Mouse (Mus musculus) testis, postnatal 10 days (tissue): ENCODE results near the gene Rnf128.

Source experiments
- DNase-seq: peaks from one replicate; pipeline ENCODE4 v3.0.0; 2021; ENCODE audit warnings: low spot score

Rnf128 gene

GRCm38 (mm10) chrX:139622071-139622470 is 59.0 kb downstream of the Rnf128 start:
- no peak for DNase-seq

DNA sequence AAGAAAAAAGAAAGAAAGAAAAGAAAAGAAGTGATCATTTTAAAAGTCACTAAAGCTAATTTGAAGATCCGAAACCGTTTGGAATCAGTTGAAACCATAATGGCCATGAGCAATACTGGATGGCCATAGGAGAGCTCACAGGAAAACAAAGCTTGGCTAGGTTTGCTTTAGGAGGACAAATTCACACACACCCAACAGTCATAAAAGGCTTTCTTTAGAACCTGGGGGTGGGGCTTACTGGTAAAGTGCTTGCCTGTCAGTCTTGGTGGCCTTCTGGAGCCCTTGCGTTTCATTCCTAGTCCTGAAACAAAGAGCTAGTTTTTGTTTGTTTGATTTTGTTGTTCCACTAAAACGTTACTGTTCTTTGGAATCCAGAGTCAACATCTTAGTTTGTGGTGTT is 71.6 kb downstream of the Rnf128 start:
- no peak for DNase-seq

DNA sequence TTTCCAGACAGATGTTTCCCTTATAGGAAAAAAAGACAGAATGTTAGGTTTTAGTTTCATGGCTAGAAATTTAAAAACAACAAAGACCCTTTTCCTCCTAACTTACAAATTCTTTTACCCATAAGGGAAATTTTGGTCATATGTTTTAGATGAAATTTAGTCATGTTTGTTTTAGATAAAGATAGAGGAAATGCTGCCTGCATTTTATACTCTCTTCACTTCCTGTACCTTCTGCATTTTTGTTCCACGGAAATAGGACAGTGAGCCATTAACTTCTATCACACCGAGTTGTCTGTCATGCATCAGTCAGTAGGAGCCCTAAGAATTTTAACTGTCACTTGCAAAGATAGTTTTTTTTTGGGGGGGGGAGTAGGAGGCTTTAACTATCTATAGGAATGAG is 76.6 kb downstream of the Rnf128 start:
- no peak for DNase-seq

- DNase-seq: no peak
Measured at GRCm38 (mm10) chrX:139640418-139640817, 77.3 kb downstream of the Rnf128 start.

GRCm38 (mm10) chrX:139652226-139652625 is 89.1 kb downstream of the Rnf128 start:
- no peak for DNase-seq

- no peak for DNase-seq
Measured at GRCm38 (mm10) chrX:139653292-139653691, 90.2 kb downstream of the Rnf128 start.

GRCm38 (mm10) chrX:139654350-139655063 is 91.4 kb downstream of the Rnf128 start:
- no peak for DNase-seq

- no peak for DNase-seq
Measured at GRCm38 (mm10) chrX:139662111-139662510, 99.0 kb downstream of the Rnf128 start.

GRCm38 (mm10) chrX:139665829-139666228 is 102.7 kb downstream of the Rnf128 start:
- no peak for DNase-seq

GRCm38 (mm10) chrX:139684410-139684774 is 121.3 kb downstream of the Rnf128 start:
- no peak for DNase-seq

GRCm38 (mm10) chrX:139684775-139685695 is 121.9 kb downstream of the Rnf128 start, which contains the start of gene Tbc1d8b:
Tbc1d8b (plus strand) TSS chrX:139684996.
- peak; percentile 79 for DNase-seq

DNA sequence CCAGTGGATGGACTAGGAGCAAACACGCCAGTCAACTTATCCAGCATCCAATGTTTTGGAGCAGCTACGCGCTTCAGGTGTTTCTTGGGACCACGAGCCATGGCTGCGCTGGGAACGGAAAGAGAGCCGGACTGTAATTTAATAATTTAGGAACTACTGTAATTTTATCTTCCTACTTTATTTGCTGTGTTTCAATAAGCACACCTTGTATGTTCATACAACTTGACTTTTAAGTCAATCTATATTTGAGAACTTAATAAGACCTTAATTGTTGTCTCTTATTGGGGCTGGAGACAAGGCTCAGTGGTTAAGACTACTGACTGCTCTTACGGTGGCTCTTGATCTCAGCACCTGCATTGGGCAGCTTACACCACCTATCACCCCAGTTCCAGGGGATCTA is 151.3 kb downstream of the Rnf128 start, which contains the start of gene Gm15013:
Gene Gm15013 (minus strand): TSS at position 101 of the 400 bp plus-strand sequence.
- no peak for DNase-seq

GRCm38 (mm10) chrX:139722350-139722749 is 159.2 kb downstream of the Rnf128 start:
- DNase-seq: no peak
